Mouse (Mus musculus) midbrain, postnatal 0 days (tissue): ENCODE data around the gene Doc2b. TPM values are rescaled to one million over a fixed set of nuclear protein-coding genes. Genes with fewer than 3 reads are reported as not detected.
A peak's percentile ranks its signal among the peaks of the same experiment; 100 is the strongest.

ENCODE experiments used
- ATAC-seq: fragments of 200-750 bp; cut with Nextera tagmentation; 2 replicates; pipeline ENCODE4 v1.8.0; 2017; ENCODE audit warnings: moderate number of reproducible peaks, mild to moderate bottlenecking, moderate TSS enrichment, moderate library complexity; ENCODE audit not compliant: low FRiP score
- DNase-seq: peaks from one replicate; pipeline ENCODE4 v3.0.0-alpha.2; 2015; ENCODE audit warnings: low spot score
- H3K27ac ChIP-seq: fragments of 300-500 bp; sonication (generic); 2 replicates; pipeline ENCODE4 v1.5.1; 2014; ENCODE audit warnings: low read depth, mild to moderate bottlenecking, low read length, mixed read lengths
- H3K27me3 ChIP-seq: fragments of 300-500 bp; sonication (generic); 2 replicates; pipeline ENCODE4 v1.6.1; 2014; ENCODE audit warnings: low read length, control low read depth, mixed read lengths; ENCODE audit not compliant: insufficient read depth
- H3K36me3 ChIP-seq: fragments of 300-500 bp; sonication (generic); 2 replicates; pipeline ENCODE4 v1.6.1; 2014; ENCODE audit warnings: low read length, control low read depth, mixed read lengths; ENCODE audit not compliant: insufficient read depth
- H3K4me1 ChIP-seq: fragments of 300-500 bp; sonication (generic); 2 replicates; pipeline ENCODE4 v1.6.1; 2014; ENCODE audit warnings: mild to moderate bottlenecking, control low read depth, antibody characterized with exemption, low read length, mixed read lengths; ENCODE audit not compliant: insufficient read depth
- H3K4me2 ChIP-seq: fragments of 300-500 bp; sonication (generic); 2 replicates; pipeline ENCODE4 v1.6.1; 2014; ENCODE audit warnings: low read depth, mild to moderate bottlenecking, low read length, mixed read lengths; ENCODE audit not compliant: poor library complexity, severe bottlenecking
- H3K4me3 ChIP-seq: fragments of 300-500 bp; sonication (generic); 2 replicates; pipeline ENCODE4 v1.5.1; 2014; ENCODE audit warnings: low read depth, mild to moderate bottlenecking, low read length, moderate library complexity
- H3K9ac ChIP-seq: fragments of 300-500 bp; sonication (generic); replicated peaks from 2 replicates; pipeline ENCODE4 v1.6.1; 2014; ENCODE audit warnings: mild to moderate bottlenecking, low read length, moderate library complexity, mixed read lengths; ENCODE audit not compliant: poor library complexity, severe bottlenecking
- H3K9me3 ChIP-seq: fragments of 300-500 bp; sonication (generic); 2 replicates; pipeline ENCODE4 v1.6.1; 2016; ENCODE audit warnings: low read length, control low read depth
- CTCF ChIP-seq: IDR thresholded peaks from 2 replicates; pipeline ENCODE4 v1.5.1; 2016; ENCODE audit warnings: antibody characterized with exemption, mild to moderate bottlenecking
- WGBS: fragments of 180-500 bp; shearing (Covaris S2); extraction: QIAGEN DNeasy Blood & Tissue Kit; methylation state at CpG from one replicate; pipeline ENCODE4 v1.1.7; 2014; 5-methylcytosine and 5-hydroxymethylcytosine counted together
- polyA plus RNA-seq: library from polyadenylated mRNA; unstranded; fragments of >200 nt; fragmentation: Nextera tagmentation; extraction: Ambion mirVana; gene quantifications from 2 replicates; pipeline ENCODE4 v1.2.1, GENCODE M21; 2015
- total RNA-seq: library from RNA; depleted of rRNA; stranded (reverse); fragments of >200 nt; gene quantifications from 2 replicates; pipeline ENCODE4 v1.2.3, GENCODE M21; 2014

Doc2b gene
- total and polyA plus RNA-seq, 2 experiments from 2014 or later, result 6.9 to 27.7 TPM

GRCm38 (mm10) chr11:75813085-75813484 is 17.2 kb upstream of the Doc2b start:
- Histone ChIP-seq H3K36me3 (no peaks in the 10 kb centered on the region), H3K4me2 (no peak overlapping the region), H3K4me1 (no peaks in the 10 kb centered on the region), H3K9me3 (no peaks in the 10 kb centered on the region), H3K9ac (no peak overlapping the region), H3K4me3 (no peak overlapping the region), H3K27me3 (no peaks in the 10 kb centered on the region), H3K27ac (no peak overlapping the region)
- no peak for DNase-seq
- no peak for ATAC-seq
- TF ChIP-seq CTCF, result no peak
- 63% methylated on average over 10 of the region's 10 CpGs for WGBS

GRCm38 (mm10) chr11:75811900-75812299 is 16.1 kb upstream of the Doc2b start:
- no peaks in the 10 kb centered on the region for H3K27me3 ChIP-seq
- DNase-seq (peak; percentile 65), ATAC-seq (no peak)
- no peak overlapping the region for H3K4me3 ChIP-seq
- TF ChIP-seq CTCF, result no peak
- no peaks in the 10 kb centered on the region for H3K4me1 ChIP-seq
- no peaks in the 10 kb centered on the region for H3K36me3 ChIP-seq
- WGBS, result 31% methylated on average over 3 of the region's 3 CpGs
- H3K4me2 ChIP-seq, result no peak overlapping the region
- H3K27ac ChIP-seq, result peak overlapping the region; percentile 62; the same call in 1 of the 2 replicates
- no peaks in the 10 kb centered on the region for H3K9me3 ChIP-seq
- no peak overlapping the region for H3K9ac ChIP-seq

GRCm38 (mm10) chr11:75810526-75810925 is 14.7 kb upstream of the Doc2b start:
- no peaks in the 10 kb centered on the region for H3K36me3 ChIP-seq
- H3K9me3 ChIP-seq, result no peaks in the 10 kb centered on the region
- no peak for TF ChIP-seq CTCF
- no peak overlapping the region for H3K4me2 ChIP-seq
- ATAC-seq (no peak), DNase-seq (no peak)
- no peak overlapping the region for H3K4me3 ChIP-seq
- H3K4me1 ChIP-seq, result no peaks in the 10 kb centered on the region
- no peaks in the 10 kb centered on the region for H3K27me3 ChIP-seq
- 92% methylated on average over 3 of the region's 3 CpGs for WGBS
- no peak overlapping the region for H3K27ac ChIP-seq
- H3K9ac ChIP-seq, result no peak overlapping the region

- DNase-seq (peak; percentile 27), ATAC-seq (no peak)
- TF ChIP-seq CTCF, result peak; percentile 45
- H3K27me3 ChIP-seq, result no peaks in the 10 kb centered on the region
- no peak overlapping the region for H3K27ac ChIP-seq
- H3K4me2 ChIP-seq, result no peak overlapping the region
- WGBS, result 35% methylated on average over 5 of the region's 5 CpGs
- no peaks in the 10 kb centered on the region for H3K4me1 ChIP-seq
- no peak overlapping the region for H3K9ac ChIP-seq
- H3K4me3 ChIP-seq, result no peak overlapping the region
- no peaks in the 10 kb centered on the region for H3K9me3 ChIP-seq
- no peaks in the 10 kb centered on the region for H3K36me3 ChIP-seq
Measured at GRCm38 (mm10) chr11:75807486-75807885, 11.6 kb upstream of the Doc2b start.

- no peak overlapping the region for H3K4me3 ChIP-seq
- no peaks in the 10 kb centered on the region for H3K9me3 ChIP-seq
- no peak for ATAC-seq
- no peak overlapping the region for H3K4me2 ChIP-seq
- no peak for DNase-seq
- no peaks in the 10 kb centered on the region for H3K27me3 ChIP-seq
- no peak for TF ChIP-seq CTCF
- no peaks in the 10 kb centered on the region for H3K4me1 ChIP-seq
- H3K27ac ChIP-seq, result no peak overlapping the region
- no peak overlapping the region for H3K9ac ChIP-seq
- H3K36me3 ChIP-seq, result no peaks in the 10 kb centered on the region
- WGBS, result 84% methylated on average over 7 of the region's 7 CpGs
Measured at GRCm38 (mm10) chr11:75801771-75802550, 6.1 kb upstream of the Doc2b start.

- WGBS, result 84% methylated on average over 4 of the region's 4 CpGs
- Histone ChIP-seq H3K27ac (no peak overlapping the region), H3K27me3 (no peaks in the 10 kb centered on the region), H3K9me3 (no peaks in the 10 kb centered on the region), H3K9ac (no peak overlapping the region), H3K4me1 (no peaks in the 10 kb centered on the region), H3K36me3 (no peaks in the 10 kb centered on the region), H3K4me3 (no peak overlapping the region), H3K4me2 (no peak overlapping the region)
- ATAC-seq, result no peak
- no peak for DNase-seq
- TF ChIP-seq CTCF, result no peak
Measured at GRCm38 (mm10) chr11:75801369-75801768, 5.5 kb upstream of the Doc2b start.
